Mouse (Mus musculus) lung, embryonic 15.5 days (tissue): Measurements from ENCODE around the gene Arl15. TPM values are rescaled to one million over a fixed set of nuclear protein-coding genes. Genes with fewer than 3 reads are reported as not detected.

Experiments used
- ATAC-seq: fragments of 200-750 bp; cut with Nextera tagmentation; 2 replicates; pipeline ENCODE4 v1.8.0; 2017; ENCODE audit warnings: moderate number of reproducible peaks, borderline replicate concordance; ENCODE audit not compliant: low FRiP score, low TSS enrichment; ENCODE audit errors: extremely low read depth
- H3K27ac ChIP-seq: fragments of 300-500 bp; sonication (generic); 2 replicates; pipeline ENCODE4 v1.5.1; 2015; ENCODE audit warnings: moderate library complexity, mild to moderate bottlenecking, inconsistent platforms
- H3K27me3 ChIP-seq: fragments of 300-500 bp; sonication (generic); 2 replicates; pipeline ENCODE4 v1.6.1; 2015; ENCODE audit warnings: inconsistent platforms
- H3K36me3 ChIP-seq: fragments of 300-500 bp; sonication (generic); 2 replicates; pipeline ENCODE4 v1.6.1; 2015; ENCODE audit warnings: inconsistent platforms
- H3K4me1 ChIP-seq: fragments of 300-500 bp; sonication (generic); 2 replicates; pipeline ENCODE4 v1.6.1; 2015; ENCODE audit warnings: inconsistent platforms
- H3K4me2 ChIP-seq: fragments of 300-500 bp; sonication (generic); 2 replicates; pipeline ENCODE4 v1.6.1; 2015; ENCODE audit warnings: inconsistent platforms, mild to moderate bottlenecking, moderate library complexity
- H3K4me3 ChIP-seq: fragments of 300-500 bp; sonication (generic); 2 replicates; pipeline ENCODE4 v1.5.1; 2015; ENCODE audit warnings: mild to moderate bottlenecking, inconsistent platforms
- H3K9ac ChIP-seq: fragments of 300-500 bp; sonication (generic); 2 replicates; pipeline ENCODE4 v1.6.1; 2015; ENCODE audit warnings: inconsistent platforms
- H3K9me3 ChIP-seq: fragments of 300-500 bp; sonication (generic); 2 replicates; pipeline ENCODE4 v1.6.1; 2016; ENCODE audit warnings: inconsistent platforms
- WGBS: fragments of 180-500 bp; shearing (Covaris S2); methylation state at CpG from one replicate; pipeline ENCODE4 v1.1.7; 2015; 5-methylcytosine and 5-hydroxymethylcytosine counted together
- polyA plus RNA-seq: library from polyadenylated mRNA; unstranded; fragments of >200 nt; fragmentation: Nextera tagmentation; extraction: Ambion mirVana; gene quantifications from 2 replicates; pipeline ENCODE4 v1.2.1, GENCODE M21; 2015

Gene Arl15
- polyA plus RNA-seq, 1 experiment from 2014 or later: 10.6 TPM

DNA sequence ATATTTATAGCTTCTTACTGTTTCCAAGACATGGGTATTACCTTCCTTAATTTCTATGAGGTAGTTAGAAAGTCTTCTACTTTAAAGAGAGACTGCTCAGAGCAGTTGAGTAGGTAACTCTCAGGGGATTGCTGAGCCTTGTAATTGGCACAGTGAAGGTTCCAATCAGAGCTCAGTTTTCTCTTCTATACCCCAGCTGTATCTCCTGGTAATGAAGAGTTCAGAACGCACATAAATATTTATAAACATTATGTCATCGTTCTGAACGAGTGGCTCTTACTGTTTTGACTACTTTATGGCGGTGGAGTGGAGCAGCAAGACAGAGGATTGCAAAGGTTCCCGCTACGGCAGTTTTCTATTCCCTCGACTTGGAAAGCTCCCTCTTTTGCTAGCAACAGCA, 311.8 kb downstream of the Arl15 start:
- H3K27ac ChIP-seq: no peak overlapping the region
- H3K4me2 ChIP-seq: no peak overlapping the region
- WGBS: 47% methylated on average over 7 of the region's 7 CpGs
- no peaks in the 10 kb centered on the region for H3K27me3 ChIP-seq
- H3K9me3 ChIP-seq: no peaks in the 10 kb centered on the region
- no peak overlapping the region for H3K9ac ChIP-seq
- 0 out of 2 replicates have a peak, but pooled peaks cover 2% of the 10 kb centered on the region for H3K4me1 ChIP-seq
- no peaks in the 10 kb centered on the region for H3K36me3 ChIP-seq
- ATAC-seq: no peak
- H3K4me3 ChIP-seq: no peak overlapping the region

DNA sequence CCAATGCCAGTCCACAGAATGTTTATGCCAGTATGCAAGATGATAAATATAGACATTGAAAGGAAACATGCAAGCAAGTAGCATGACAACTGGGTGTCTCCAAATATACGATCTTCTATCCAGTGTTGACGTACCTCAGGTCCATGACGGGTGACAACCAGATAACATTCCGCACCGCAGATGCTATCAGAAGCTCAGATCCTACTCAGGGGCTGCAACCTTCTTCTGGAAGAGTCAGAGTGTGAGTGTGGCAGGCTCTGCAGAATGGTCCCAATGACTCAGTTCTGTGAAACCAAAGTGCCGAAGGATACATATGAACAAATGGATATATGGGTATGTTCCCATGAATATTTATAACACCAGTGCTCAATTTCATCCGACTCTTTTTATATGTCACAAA, 313.2 kb downstream of the Arl15 start:
- WGBS: 83% methylated on average over 7 of the region's 7 CpGs
- no peak overlapping the region for H3K27ac ChIP-seq
- ATAC-seq: no peak
- H3K9me3 ChIP-seq: no peaks in the 10 kb centered on the region
- no peaks in the 10 kb centered on the region for H3K27me3 ChIP-seq
- H3K9ac ChIP-seq: no peak overlapping the region
- no peak overlapping the region for H3K4me2 ChIP-seq
- H3K36me3 ChIP-seq: no peaks in the 10 kb centered on the region
- H3K4me3 ChIP-seq: no peak overlapping the region
- H3K4me1 ChIP-seq: 0 out of 2 replicates have a peak, but pooled peaks cover 2% of the 10 kb centered on the region

GRCm38 (mm10) chr13:114109441-114109840, 315.1 kb downstream of the Arl15 start:
- no peaks in the 10 kb centered on the region for H3K36me3 ChIP-seq
- H3K9me3 ChIP-seq: no peaks in the 10 kb centered on the region

DNA sequence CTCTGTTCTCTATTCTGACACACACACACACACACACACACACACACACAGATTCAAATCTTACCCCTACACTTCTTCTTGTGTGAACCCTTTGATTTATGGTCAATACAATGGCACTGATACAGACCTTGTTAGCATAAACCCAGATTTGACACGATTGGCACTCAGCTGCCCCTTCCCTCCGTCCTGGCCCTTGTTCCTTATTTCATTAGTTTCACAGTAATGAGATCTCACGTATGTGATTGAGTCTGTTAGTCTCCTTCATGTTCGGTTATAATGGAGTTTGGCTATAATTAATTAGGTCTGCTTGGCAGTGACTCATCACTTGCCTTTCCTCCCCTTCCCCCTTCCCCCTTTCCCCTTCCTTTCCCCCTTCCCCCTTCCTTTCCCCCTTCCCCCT, 315.5 kb downstream of the Arl15 start:
- H3K36me3 ChIP-seq: no peaks in the 10 kb centered on the region
- no peak overlapping the region for H3K4me3 ChIP-seq
- ATAC-seq: no peak
- H3K4me2 ChIP-seq: no peak overlapping the region
- H3K27ac ChIP-seq: no peak overlapping the region
- H3K4me1 ChIP-seq: 0 out of 2 replicates have a peak, but pooled peaks cover 2% of the 10 kb centered on the region
- H3K9me3 ChIP-seq: no peaks in the 10 kb centered on the region
- 39% methylated on average over 4 of the region's 4 CpGs for WGBS
- H3K9ac ChIP-seq: no peak overlapping the region
- H3K27me3 ChIP-seq: no peaks in the 10 kb centered on the region

More at GRCm38 (mm10) chr13:114109441-114109840, 315.1 kb downstream of the Arl15 start:
- Histone ChIP-seq H3K27me3 (no peaks in the 10 kb centered on the region), H3K4me2 (no peak overlapping the region), H3K9ac (no peak overlapping the region), H3K4me3 (no peak overlapping the region), H3K4me1 (0 out of 2 replicates have a peak, but pooled peaks cover 2% of the 10 kb centered on the region), H3K27ac (no peak overlapping the region)
- 82% methylated on average over 10 of the region's 10 CpGs for WGBS
- no peak for ATAC-seq

GRCm38 (mm10) chr13:114113516-114113915, 319.2 kb downstream of the Arl15 start:
- ATAC-seq: no peak
- WGBS: 73% methylated on average over 2 of the region's 2 CpGs

DNA sequence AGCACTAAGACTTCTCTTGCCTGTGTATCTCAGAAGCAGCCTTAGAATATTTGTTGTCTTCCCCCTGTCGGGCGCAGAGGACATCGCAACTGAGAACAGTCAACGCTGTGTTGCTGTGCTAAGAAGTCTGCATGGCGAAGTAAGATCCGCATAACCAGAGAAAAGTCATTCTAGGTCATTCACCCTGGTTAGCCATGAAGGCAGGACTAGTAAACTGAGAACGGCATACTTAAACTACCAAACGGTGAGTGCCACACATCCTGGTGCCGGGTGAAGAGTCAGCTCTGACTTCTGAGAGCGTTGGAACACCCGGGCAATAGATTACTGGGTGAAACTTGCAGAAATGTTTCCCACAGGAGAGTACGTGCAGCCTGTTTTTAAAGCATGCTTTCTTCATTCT, 320.3 kb downstream of the Arl15 start:
- peaks cover 12% of the 10 kb centered on the region; the same call in 1 of the 2 replicates for H3K4me1 ChIP-seq
- H3K27me3 ChIP-seq: no peaks in the 10 kb centered on the region
- no peak overlapping the region for H3K4me3 ChIP-seq
- WGBS: 89% methylated on average over 12 of the region's 12 CpGs
- no peaks in the 10 kb centered on the region for H3K36me3 ChIP-seq
- no peak overlapping the region for H3K27ac ChIP-seq
- no peaks in the 10 kb centered on the region for H3K9me3 ChIP-seq
- no peak overlapping the region for H3K4me2 ChIP-seq
- ATAC-seq: no peak
- no peak overlapping the region for H3K9ac ChIP-seq

More at GRCm38 (mm10) chr13:114113516-114113915, 319.2 kb downstream of the Arl15 start:
- no peak overlapping the region for H3K27ac ChIP-seq
- H3K4me3 ChIP-seq: no peak overlapping the region
- no peak overlapping the region for H3K9ac ChIP-seq
- no peaks in the 10 kb centered on the region for H3K27me3 ChIP-seq
- peaks cover 9% of the 10 kb centered on the region; the same call in 1 of the 2 replicates for H3K4me1 ChIP-seq
- H3K36me3 ChIP-seq: no peaks in the 10 kb centered on the region
- H3K4me2 ChIP-seq: no peak overlapping the region
- H3K9me3 ChIP-seq: no peaks in the 10 kb centered on the region

- Histone ChIP-seq H3K9me3 (no peaks in the 10 kb centered on the region), H3K36me3 (no peaks in the 10 kb centered on the region), H3K9ac (no peak overlapping the region), H3K27ac (no peak overlapping the region), H3K4me2 (no peak overlapping the region), H3K27me3 (no peaks in the 10 kb centered on the region), H3K4me1 (peaks cover 9% of the 10 kb centered on the region; the same call in 1 of the 2 replicates), H3K4me3 (no peak overlapping the region)
- ATAC-seq: no peak
- WGBS: 84% methylated on average over 4 of the region's 4 CpGs
These were observed 320.8 kb downstream of the Arl15 start for GRCm38 (mm10) chr13:114115106-114115505.

DNA sequence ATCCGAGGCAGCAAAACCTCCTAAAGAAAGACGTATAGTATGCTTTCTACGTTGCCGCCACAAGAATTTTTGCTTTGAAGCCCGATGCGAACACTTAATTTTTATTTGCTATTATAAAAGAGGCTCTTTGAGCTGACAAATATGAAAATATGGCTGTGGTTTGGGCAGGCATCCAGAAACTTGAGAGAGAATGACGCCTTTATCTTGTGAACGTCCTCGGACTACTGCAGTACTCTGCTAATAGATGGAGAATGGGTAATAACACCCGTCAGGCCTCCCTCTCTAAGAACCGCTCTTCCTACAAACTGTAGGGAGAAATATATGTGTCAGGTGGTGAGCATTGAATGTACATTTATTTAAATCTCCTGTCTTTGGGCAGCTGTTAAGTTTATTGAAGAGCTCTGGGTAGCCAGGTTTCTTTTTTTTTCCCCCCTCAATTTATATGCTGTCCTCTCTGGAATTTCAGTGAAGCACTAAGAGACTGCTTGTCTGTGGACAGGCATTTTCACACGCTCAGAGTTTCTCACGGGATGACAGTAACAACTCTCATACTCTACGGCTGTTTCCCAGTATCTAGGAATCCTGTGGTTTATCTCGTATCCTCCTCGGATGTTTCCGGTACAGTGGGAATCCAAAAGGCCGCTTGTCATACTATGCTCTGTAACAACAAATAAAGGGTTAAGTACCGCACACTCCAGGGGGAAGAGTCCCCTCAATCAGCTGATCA, 324.0 kb downstream of the Arl15 start:
- WGBS: 31% methylated on average over 19 of the region's 19 CpGs
- Histone ChIP-seq H3K9me3 (no peaks in the 10 kb centered on the region), H3K27ac (no peak overlapping the region), H3K4me3 (no peak overlapping the region), H3K27me3 (no peaks in the 10 kb centered on the region), H3K4me1 (peaks cover 9% of the 10 kb centered on the region; the same call in 1 of the 2 replicates), H3K36me3 (no peaks in the 10 kb centered on the region), H3K4me2 (no peak overlapping the region), H3K9ac (no peak overlapping the region)
- ATAC-seq: no peak; the same call in 1 of the 2 replicates

- H3K4me3 ChIP-seq: no peak overlapping the region
- H3K4me1 ChIP-seq: peaks cover 9% of the 10 kb centered on the region; the same call in 1 of the 2 replicates
- no peak for ATAC-seq
- no peaks in the 10 kb centered on the region for H3K27me3 ChIP-seq
- H3K9me3 ChIP-seq: no peaks in the 10 kb centered on the region
- H3K9ac ChIP-seq: no peak overlapping the region
- no peak overlapping the region for H3K27ac ChIP-seq
- H3K4me2 ChIP-seq: no peak overlapping the region
- 84% methylated on average over 4 of the region's 4 CpGs for WGBS
- no peaks in the 10 kb centered on the region for H3K36me3 ChIP-seq
These were observed 325.5 kb downstream of the Arl15 start for GRCm38 (mm10) chr13:114119816-114120215.

GRCm38 (mm10) chr13:114121591-114121990, 327.3 kb downstream of the Arl15 start:
- Histone ChIP-seq H3K27ac (no peak overlapping the region), H3K9ac (no peak overlapping the region)
- WGBS: 76% methylated on average over 9 of the region's 9 CpGs

GRCm38 (mm10) chr13:114123391-114123790, 329.1 kb downstream of the Arl15 start:
- WGBS: 82% methylated on average over 3 of the region's 3 CpGs
- 0 out of 2 replicates have a peak, but pooled peaks cover 1% of the 10 kb centered on the region for H3K9me3 ChIP-seq
- H3K27me3 ChIP-seq: no peaks in the 10 kb centered on the region
- no peaks in the 10 kb centered on the region for H3K36me3 ChIP-seq
- H3K27ac ChIP-seq: no peak overlapping the region
- ATAC-seq: no peak
- no peak overlapping the region for H3K4me3 ChIP-seq
- H3K9ac ChIP-seq: no peak overlapping the region
- peaks cover 4% of the 10 kb centered on the region; the same call in 1 of the 2 replicates for H3K4me1 ChIP-seq
- no peak overlapping the region for H3K4me2 ChIP-seq

More at GRCm38 (mm10) chr13:114121591-114121990, 327.3 kb downstream of the Arl15 start:
- no peak overlapping the region for H3K4me2 ChIP-seq
- no peaks in the 10 kb centered on the region for H3K27me3 ChIP-seq
- no peak overlapping the region for H3K4me3 ChIP-seq
- H3K36me3 ChIP-seq: no peaks in the 10 kb centered on the region
- no peak for ATAC-seq
- H3K4me1 ChIP-seq: peaks cover 9% of the 10 kb centered on the region; the same call in 1 of the 2 replicates
- no peaks in the 10 kb centered on the region for H3K9me3 ChIP-seq

- Histone ChIP-seq H3K4me3 (no peak overlapping the region), H3K9me3 (0 out of 2 replicates have a peak, but pooled peaks cover 5% of the 10 kb centered on the region), H3K4me1 (no peaks in the 10 kb centered on the region), H3K27ac (no peak overlapping the region), H3K4me2 (no peak overlapping the region), H3K27me3 (no peaks in the 10 kb centered on the region), H3K36me3 (no peaks in the 10 kb centered on the region), H3K9ac (no peak overlapping the region)
- 86% methylated on average over 10 of the region's 10 CpGs for WGBS
- ATAC-seq: no peak
These were observed 330.1 kb downstream of the Arl15 start for GRCm38 (mm10) chr13:114124385-114124784.
